In genomic region chr10:43577997-43578331, GRCm38 (mm10) we compare ENCODE assay signal across 8 mouse cellular contexts. TPM values are rescaled to one million over a fixed set of nuclear protein-coding genes. Genes with fewer than 3 reads are reported as not detected.
A peak's percentile ranks its signal among the peaks of the same experiment; 100 is the strongest.
DNase-seq lines count a peak whose midpoint lies in the region; ATAC-seq and TF ChIP-seq lines count a peak whose summit lies in the region.

Gene Cd24a (plus strand): TSS chr10:43578284.

- H3K79me2 ChIP-seq in CH12.LX (replicated peaks; ENCODE audit: control insufficient read depth, extremely low read depth, insufficient read depth, poor library complexity, severe bottlenecking): peaks cover 39% of the 10 kb centered on the region

- TF ChIP-seq EP300 in CH12.LX (IDR thresholded peaks at IDR 0.05; ENCODE audit: low read length): 0 out of 2 replicates have a peak, but pooled peaks have one; percentile 48

- peaks cover 6% of the 10 kb centered on the region for H3K36me3 ChIP-seq in heart, embryonic 13.5 days
- H3K36me3 ChIP-seq in CH12.LX (replicated peaks in 1 of 2; ENCODE audit: control insufficient read depth in 1 of 2, insufficient read depth in 1 of 2, low read length in 1 of 2): peaks cover 10 to 20% of the 10 kb centered on the region in 2 experiments
- peaks cover 6% of the 10 kb centered on the region; the same call in 1 of the 2 replicates for H3K36me3 ChIP-seq in embryonic facial prominence, embryonic 14.5 days (ENCODE audit: control insufficient read depth, insufficient read depth, low read length)
- peaks cover 12% of the 10 kb centered on the region for H3K36me3 ChIP-seq in hindbrain, embryonic 12.5 days

- peak within 1 kb of the TSS; percentile 74 for H3K4me3 ChIP-seq in heart, embryonic 13.5 days
- H3K4me3 ChIP-seq in CH12.LX (replicated peaks in 1 of 3; ENCODE audit: low read depth in 2 of 3, low read length in 2 of 3, poor library complexity in 1 of 3): peak within 1 kb of the TSS; percentile 68 to 96 (median 95)
- H3K4me3 ChIP-seq in embryonic facial prominence, embryonic 14.5 days (ENCODE audit: low read depth, low read length): peak within 1 kb of the TSS; percentile 58
- H3K4me3 ChIP-seq in hindbrain, embryonic 12.5 days: peak within 1 kb of the TSS; percentile 85

- H3K27ac ChIP-seq in heart, embryonic 13.5 days (replicated peaks): peak within 1 kb of the TSS; percentile 92
- H3K27ac ChIP-seq in CH12.LX (ENCODE audit: insufficient read depth, low read depth): peak within 1 kb of the TSS; percentile 80
- peak within 1 kb of the TSS; percentile 96 for H3K27ac ChIP-seq in embryonic facial prominence, embryonic 14.5 days (replicated peaks; ENCODE audit: low read depth, low read length)
- peak within 1 kb of the TSS; percentile 97 for H3K27ac ChIP-seq in hindbrain, embryonic 12.5 days

- no peak for TF ChIP-seq POLR2A in CH12.LX (IDR thresholded peaks at IDR 0.05; ENCODE audit: low read depth, low read length)

- H3K27me3 ChIP-seq in heart, embryonic 13.5 days (replicated peaks): peaks cover 6% of the 10 kb centered on the region; the same call in 1 of the 2 replicates
- no peaks in the 10 kb centered on the region for H3K27me3 ChIP-seq in CH12.LX (replicated peaks)
- no peaks in the 10 kb centered on the region for H3K27me3 ChIP-seq in embryonic facial prominence, embryonic 14.5 days (replicated peaks; ENCODE audit: control insufficient read depth, insufficient read depth, low read length)
- peaks cover 9% of the 10 kb centered on the region for H3K27me3 ChIP-seq in hindbrain, embryonic 12.5 days

- intact Hi-C loops in heart, postnatal 25 days (cut with DNase I): loop anchor here (5.0 to 10.0 kb wide), 2 partner anchors 494 to 597 kb away; no protein-coding TSS in a partner anchor

- dilution Hi-C loops in CH12.LX (cut with MboI; ENCODE audit: extremely low pct_ligation_motif_present, extremely low pct_unique_long_range_greater_than_20kb, low sequenced_read_pairs): no loop called here

- peak within 1 kb of the TSS; percentile 88 for H3K9ac ChIP-seq in heart, embryonic 13.5 days
- peak within 1 kb of the TSS; percentile 88 for H3K9ac ChIP-seq in CH12.LX (ENCODE audit: insufficient read depth, low read depth)
- H3K9ac ChIP-seq in embryonic facial prominence, embryonic 14.5 days (ENCODE audit: low read depth, low read length): peak within 1 kb of the TSS; percentile 79
- H3K9ac ChIP-seq in hindbrain, embryonic 12.5 days: peak within 1 kb of the TSS; percentile 97

- H3K4me2 ChIP-seq in heart, embryonic 13.5 days: peak within 1 kb of the TSS; percentile 96
- peak within 1 kb of the TSS; percentile 69 for H3K4me2 ChIP-seq in CH12.LX (ENCODE audit: insufficient read depth, low read depth, poor library complexity, severe bottlenecking)
- peak within 1 kb of the TSS; percentile 94 for H3K4me2 ChIP-seq in embryonic facial prominence, embryonic 14.5 days (ENCODE audit: low read depth, low read length)
- peak within 1 kb of the TSS; percentile 61 for H3K4me2 ChIP-seq in hindbrain, embryonic 12.5 days (replicated peaks)

- 1% methylated on average over 6 of the region's 6 CpGs for WGBS in heart, embryonic 13.5 days
- WGBS in embryonic facial prominence, embryonic 14.5 days: 2% methylated on average over 6 of the region's 6 CpGs
- under 1% methylated on average over 6 of the region's 6 CpGs for WGBS in hindbrain, embryonic 12.5 days

- peaks cover 7% of the 10 kb centered on the region for H3K4me1 ChIP-seq in heart, embryonic 13.5 days
- peaks cover 7 to 39% of the 10 kb centered on the region in 2 experiments; a peak in 3 of 4 replicates for H3K4me1 ChIP-seq in CH12.LX (ENCODE audit: control insufficient read depth in 1 of 2, insufficient read depth in 2 of 2)
- no peaks in the 10 kb centered on the region for H3K4me1 ChIP-seq in embryonic facial prominence, embryonic 14.5 days (ENCODE audit: control insufficient read depth, insufficient read depth, low read length)
- peaks cover 20% of the 10 kb centered on the region for H3K4me1 ChIP-seq in hindbrain, embryonic 12.5 days

- no peaks in the 10 kb centered on the region for H3K9me3 ChIP-seq in heart, embryonic 13.5 days
- peaks cover 2% of the 10 kb centered on the region for H3K9me3 ChIP-seq in CH12.LX (replicated peaks; ENCODE audit: low read length)
- no peaks in the 10 kb centered on the region for H3K9me3 ChIP-seq in embryonic facial prominence, embryonic 14.5 days (ENCODE audit: control insufficient read depth, low read length)
- H3K9me3 ChIP-seq in hindbrain, embryonic 12.5 days (replicated peaks): no peaks in the 10 kb centered on the region

- DNase-seq in heart, postnatal 25 days (ENCODE audit: low spot score): no peak
- DNase-seq in CH12.LX (ENCODE audit: extremely low read depth): no peak
- no peak for DNase-seq in embryonic facial prominence, embryonic 14.5 days (ENCODE audit: low spot score)
- no peak for DNase-seq in frontal cortex, postnatal 36 days (ENCODE audit: low spot score in 2 of 2)
- no peak for DNase-seq in cerebellum, adult 18-20 months

- no peak for ATAC-seq in heart, embryonic 13.5 days (ENCODE audit: extremely low read depth, insufficient number of reproducible peaks, low FRiP score, low TSS enrichment)
- ATAC-seq in embryonic facial prominence, embryonic 14.5 days (ENCODE audit: low read depth): no peak
- no peak for ATAC-seq in hindbrain, embryonic 12.5 days (ENCODE audit: low FRiP score)
- no peak for ATAC-seq in megakaryocyte-erythroid progenitor cell, adult 5-6 weeks (replicated peaks; ENCODE audit: low FRiP score, low TSS enrichment, poor library complexity, severe bottlenecking)

- TF ChIP-seq RAD21 in CH12.LX (IDR thresholded peaks at IDR 0.05; ENCODE audit: low read depth, low read length): no peak

- in situ Hi-C loops in CH12.LX (cut with MboI; ENCODE audit: low pct_ligation_motif_present, low pct_unique_long_range_greater_than_20kb, low sequenced_read_pairs): loop anchor here (5.0 to 10.0 kb wide), 3 partner anchors 164 to 487 kb away; no protein-coding TSS in a partner anchor

- TF ChIP-seq CTCF in CH12.LX (conservative IDR thresholded peaks at IDR 0.05 in 1 of 2, IDR thresholded peaks at IDR 0.05 in 1 of 2; ENCODE audit: low read depth in 2 of 2, low read length in 2 of 2): no peak

TF ChIP-seq in CH12.LX, 34 proteins besides CTCF, POLR2A, EP300 and RAD21:
- no peak for TF ChIP-seq ZKSCAN1 (IDR thresholded peaks at IDR 0.05; ENCODE audit: borderline replicate concordance, low read depth, low read length)
- TF ChIP-seq MXI1 (IDR thresholded peaks at IDR 0.05; ENCODE audit: low read depth, low read length): peak; percentile 81
- no peak for TF ChIP-seq MAFK (IDR thresholded peaks at IDR 0.05; ENCODE audit: insufficient replicate concordance, low read length)
- peak; percentile 72 for TF ChIP-seq MYC (IDR thresholded peaks at IDR 0.05; ENCODE audit: low read depth, low read length)
- 0 out of 2 replicates have a peak, but pooled peaks have one; percentile 31 for TF ChIP-seq E2F4 (IDR thresholded peaks at IDR 0.05; ENCODE audit: insufficient replicate concordance, low read depth, low read length)
- TF ChIP-seq MAX (IDR thresholded peaks at IDR 0.05; ENCODE audit: low read length): peak; percentile 76; the same call in 1 of the 2 replicates
- TF ChIP-seq CHD1 (IDR thresholded peaks at IDR 0.05; ENCODE audit: low read depth, low read length): 0 out of 2 replicates have a peak, but pooled peaks have one; percentile 53
- 0 out of 2 replicates have a peak, but pooled peaks have one; percentile 7 for TF ChIP-seq TCF12 (IDR thresholded peaks at IDR 0.05; ENCODE audit: low read depth, low read length)
- TF ChIP-seq SMC3 (IDR thresholded peaks at IDR 0.05; ENCODE audit: low read depth, low read length): no peak
- 0 out of 2 replicates have a peak, but pooled peaks have one; percentile 49 for TF ChIP-seq ZMIZ1 (IDR thresholded peaks at IDR 0.05; ENCODE audit: low read depth, low read length)
- no peak for TF ChIP-seq NRF1 (IDR thresholded peaks at IDR 0.05; ENCODE audit: low read depth, low read length)

RNA-seq across cellular contexts. Expression of gene Cd24a, which starts in this region (rescaled TPM):
- 98.7 and 108 TPM in 2 replicates for polyA plus RNA-seq in heart, embryonic 13.5 days (2015; fragmentation: Nextera tagmentation; extraction: Ambion mirVana)
- 10 to 100 TPM in 1 of 2 experiments, 1 to 10 TPM in 1; 8.0 to 14.3 TPM for total RNA-seq in heart, postnatal 25 days (2021)
- total RNA-seq in CH12.LX (2012; rRNA removed) (469 and 899 TPM in 2 replicates), CH12.LX (2014; rRNA removed) (2,721 and 2,766 TPM in 2 replicates)
- polyA plus RNA-seq in CH12.LX (2012; ENCODE audit: insufficient read length, low read depth): 1,820 and 2,120 TPM in 2 replicates
- polyA plus RNA-seq in embryonic facial prominence, embryonic 14.5 days (2014; fragmentation: Nextera tagmentation; extraction: Ambion mirVana): 194 and 214 TPM in 2 replicates
- polyA plus RNA-seq in hindbrain, embryonic 12.5 days (2016; fragmentation: Nextera tagmentation; extraction: Ambion mirVana): 727 and 798 TPM in 2 replicates
- total RNA-seq in megakaryocyte-erythroid progenitor cell, adult 5-6 weeks (2014; fragmentation: Nextera tagmentation): 709 and 802 TPM in 2 replicates
- 576 and 796 TPM in 2 replicates for total RNA-seq in megakaryocyte-erythroid progenitor cell, adult 5-6 weeks (2017)

Comparison
In these comparisons a context has a peak if more than half of its experiments do, and no peak if none do; other contexts are left out.
1. RNA of gene Cd24a (total RNA-seq): 469 to 2,766 TPM in CH12.LX and 576 to 802 TPM in megakaryocyte-erythroid progenitor cell, adult 5-6 weeks; 8.0 to 14.3 TPM in heart, postnatal 25 days; every median in the first group is over 10 times any median in the second.
2. Peak in every context shown above with its lines, with median percentiles within 50 percentile points of each other: H3K27ac ChIP-seq, H3K4me2 ChIP-seq, H3K4me3 ChIP-seq and H3K9ac ChIP-seq.